Mouse (Mus musculus): Measurements from ENCODE around the gene Ntm. TPM values are rescaled to one million over a fixed set of nuclear protein-coding genes. Genes with fewer than 3 reads are reported as not detected.

The Ntm gene
- polyA plus RNA-seq, 1 experiment = 2.5 TPM

DNA sequence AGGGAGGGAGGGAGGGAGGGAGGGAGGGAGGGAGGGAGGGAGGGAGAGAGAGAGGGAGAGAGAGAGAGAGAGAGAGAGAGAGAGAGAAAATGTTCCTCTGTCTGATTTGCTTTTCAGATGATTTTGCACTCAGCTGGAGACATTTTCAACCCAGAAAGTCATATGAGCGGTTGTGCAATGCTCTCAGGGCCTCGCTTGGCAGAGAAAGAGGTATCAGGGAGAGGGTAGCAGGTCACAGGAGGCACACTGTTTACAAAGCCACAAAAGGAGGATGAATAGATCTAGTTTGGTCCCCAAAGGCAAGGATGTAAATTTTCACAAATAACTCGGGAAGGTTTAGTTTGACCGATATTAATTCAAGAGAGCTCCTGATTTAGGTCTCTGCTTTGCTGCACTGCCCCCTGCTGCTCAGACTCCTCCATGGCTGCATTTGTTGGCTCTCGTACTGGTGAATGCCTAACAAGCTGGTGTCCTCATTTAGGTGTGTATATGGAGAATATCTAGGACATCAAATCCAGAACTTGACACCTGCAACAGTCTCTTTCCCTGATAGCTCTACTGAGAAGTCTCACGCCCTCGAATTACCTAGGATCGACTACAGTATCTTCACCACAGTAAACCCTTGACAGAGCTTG, 377.1 kb downstream of the Ntm start:
- DNase-seq (ENCODE audit: low spot score) = no peak

DNA sequence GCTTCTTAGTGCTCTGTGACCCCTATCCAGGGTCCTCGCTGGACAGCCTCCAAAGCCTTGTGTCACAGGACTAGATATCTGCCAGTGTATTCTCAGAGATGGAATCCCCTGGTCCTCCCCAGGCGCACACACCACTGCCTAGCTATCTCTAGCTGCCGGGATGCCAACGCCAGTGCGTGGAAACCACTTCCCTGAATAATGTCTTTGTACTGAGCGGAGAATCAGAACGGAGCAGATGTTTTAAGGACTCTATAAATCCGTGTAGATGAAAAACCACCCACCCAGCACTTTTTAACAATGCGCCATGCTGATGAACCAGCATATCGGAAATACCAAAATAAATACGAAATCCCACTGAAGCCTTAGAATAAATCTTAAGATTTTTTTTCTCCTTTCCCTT, 384.7 kb downstream of the Ntm start:
- no peak for DNase-seq (ENCODE audit: low spot score)

DNA sequence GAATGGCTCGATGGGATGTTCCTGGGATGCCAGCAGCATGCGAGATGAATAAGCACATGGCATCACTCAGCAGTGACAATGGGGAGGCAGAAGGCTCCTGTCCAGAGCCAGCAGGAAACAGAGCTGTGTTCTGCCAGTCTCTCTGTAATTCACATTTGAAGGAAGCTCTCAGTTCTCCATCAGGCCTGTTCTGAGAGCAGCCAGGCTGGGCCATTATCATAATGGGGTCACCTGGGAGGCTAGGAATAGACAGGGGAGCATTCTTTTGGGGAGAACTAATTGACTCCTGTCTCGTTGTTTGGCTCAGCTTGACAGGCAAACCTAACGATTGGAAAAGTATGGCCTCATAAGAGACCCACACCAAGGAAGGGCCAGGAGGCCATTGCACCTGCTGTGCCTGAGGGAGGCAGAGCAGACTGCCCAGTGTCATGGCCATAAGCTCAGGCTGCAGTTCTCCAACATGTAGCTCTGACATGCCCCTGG, 386.8 kb downstream of the Ntm start:
- no peak for DNase-seq (ENCODE audit: low spot score)

DNA sequence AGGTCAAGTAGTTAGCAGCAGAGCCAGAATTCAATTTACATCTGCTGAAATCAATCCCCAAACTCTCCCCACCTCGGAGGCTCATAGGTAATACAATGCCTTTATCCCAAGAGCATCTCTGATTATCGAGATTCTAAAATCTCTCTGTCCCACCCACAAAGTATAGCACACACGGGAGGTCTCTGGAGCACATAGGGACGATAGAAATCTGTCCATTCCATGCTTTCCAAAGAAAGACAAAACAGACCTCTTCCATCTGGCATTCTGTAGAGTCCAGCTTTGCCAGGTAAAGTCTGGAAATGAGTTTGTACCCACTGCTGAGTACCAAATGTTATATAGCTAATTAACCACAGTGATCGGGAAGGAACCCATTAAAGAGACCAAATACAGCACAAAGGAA, 388.4 kb downstream of the Ntm start:
- no peak for DNase-seq (ENCODE audit: low spot score)

GRCm38 (mm10) chr9:29568571-29568970, 394.4 kb downstream of the Ntm start:
- no peak for DNase-seq (ENCODE audit: low spot score)

DNA sequence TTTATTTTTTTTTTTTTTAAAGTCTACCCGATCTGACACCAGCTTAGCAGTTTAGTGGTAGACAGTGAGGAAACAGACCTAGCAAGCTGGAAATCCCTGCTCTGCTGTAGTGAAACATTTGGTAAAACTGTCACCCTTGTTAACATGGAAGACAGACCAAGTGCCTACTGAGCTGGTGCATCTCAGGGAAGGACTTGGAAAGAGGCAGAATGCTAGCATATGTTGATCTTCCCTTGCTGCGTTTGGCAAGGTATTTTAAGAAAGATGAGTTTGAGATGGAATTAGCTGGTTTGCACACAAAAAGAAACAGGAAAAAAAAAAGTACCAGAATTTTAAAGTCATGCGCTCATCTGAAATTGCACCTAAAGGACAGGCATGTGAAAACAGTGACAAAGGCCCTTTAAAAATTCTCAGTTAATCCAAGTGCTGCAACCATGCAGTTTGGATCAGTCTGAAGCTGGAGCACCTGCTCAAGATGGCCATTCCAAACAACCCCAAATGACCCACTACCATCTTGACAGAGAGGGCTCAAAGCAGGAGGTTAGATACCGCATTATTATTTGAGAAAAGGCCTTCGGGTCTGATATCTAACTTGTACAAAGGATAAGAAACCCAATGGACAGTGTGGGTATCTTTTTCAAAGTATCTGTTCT, 400.4 kb downstream of the Ntm start:
- no peak for DNase-seq (ENCODE audit: low spot score)

- no peak for DNase-seq (ENCODE audit: low spot score)
These were observed 404.0 kb downstream of the Ntm start for GRCm38 (mm10) chr9:29558915-29559314.

GRCm38 (mm10) chr9:29550582-29550981, 412.4 kb downstream of the Ntm start:
- DNase-seq (ENCODE audit: low spot score) = no peak

GRCm38 (mm10) chr9:29550107-29550506, 412.8 kb downstream of the Ntm start:
- DNase-seq (ENCODE audit: low spot score) = no peak

DNA sequence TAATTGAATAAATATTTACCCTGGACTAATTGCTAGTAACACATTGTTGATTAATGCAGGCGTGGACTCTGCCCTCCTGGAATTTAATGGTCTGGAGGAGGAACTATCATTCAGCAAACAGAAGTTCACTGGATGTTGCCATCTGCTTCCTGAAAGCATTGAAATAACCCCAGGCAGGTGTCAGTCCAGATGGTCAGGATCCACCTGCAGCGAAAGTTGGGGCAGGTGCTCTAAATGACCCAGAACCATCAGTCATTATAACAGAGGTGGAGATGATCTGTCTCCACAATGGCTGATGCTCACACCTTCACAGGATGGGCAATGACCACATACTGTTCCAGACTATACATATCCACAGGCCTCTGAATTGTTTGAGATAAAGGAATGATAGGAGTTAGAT, 426.5 kb downstream of the Ntm start:
- no peak for DNase-seq (ENCODE audit: low spot score)

DNA sequence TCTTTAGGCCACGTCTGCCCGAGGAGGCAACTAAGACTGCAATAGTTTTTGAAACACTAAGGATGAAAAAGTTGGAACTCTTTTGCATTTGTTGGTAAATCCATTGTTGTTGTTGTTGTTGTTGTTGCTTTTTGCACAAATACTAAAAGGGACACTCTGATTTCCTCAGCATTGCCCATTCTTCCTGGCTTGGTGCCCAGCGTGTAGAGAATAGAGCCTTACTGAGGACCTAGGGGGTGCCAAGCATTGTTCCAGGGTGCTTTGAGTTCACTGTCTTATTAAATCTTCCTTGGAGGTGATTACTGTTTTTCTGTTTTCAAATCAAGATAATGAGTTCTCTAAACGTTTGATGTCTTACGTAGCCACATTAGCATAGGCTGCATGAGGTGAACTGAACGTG, 428.2 kb downstream of the Ntm start:
- no peak for DNase-seq (ENCODE audit: low spot score)

- no peak for DNase-seq (ENCODE audit: low spot score)
These were observed 428.6 kb downstream of the Ntm start for GRCm38 (mm10) chr9:29534304-29534703.

DNA sequence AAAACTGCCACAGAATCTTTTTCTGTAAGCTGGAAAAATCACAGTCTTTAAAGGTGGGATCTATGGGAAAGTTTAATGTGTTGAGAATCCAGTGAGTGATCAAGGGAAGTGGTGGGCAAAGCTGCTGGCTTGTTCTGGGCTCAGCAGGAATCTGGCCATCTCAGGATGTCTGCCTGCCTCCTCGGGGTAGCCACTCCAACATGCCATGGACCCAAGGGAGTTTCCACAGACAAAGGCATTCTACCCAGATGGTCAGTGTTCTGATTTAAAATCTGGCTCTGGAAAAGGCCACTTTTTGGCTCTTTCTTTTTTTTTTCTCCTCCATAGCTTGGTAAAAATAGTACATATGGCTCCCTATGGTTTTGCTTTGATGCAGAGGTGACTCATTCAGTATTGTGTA, 429.4 kb downstream of the Ntm start:
- DNase-seq (ENCODE audit: low spot score) = no peak

- no peak for DNase-seq (ENCODE audit: low spot score)
These were observed 431.6 kb downstream of the Ntm start for GRCm38 (mm10) chr9:29531147-29531917.

DNA sequence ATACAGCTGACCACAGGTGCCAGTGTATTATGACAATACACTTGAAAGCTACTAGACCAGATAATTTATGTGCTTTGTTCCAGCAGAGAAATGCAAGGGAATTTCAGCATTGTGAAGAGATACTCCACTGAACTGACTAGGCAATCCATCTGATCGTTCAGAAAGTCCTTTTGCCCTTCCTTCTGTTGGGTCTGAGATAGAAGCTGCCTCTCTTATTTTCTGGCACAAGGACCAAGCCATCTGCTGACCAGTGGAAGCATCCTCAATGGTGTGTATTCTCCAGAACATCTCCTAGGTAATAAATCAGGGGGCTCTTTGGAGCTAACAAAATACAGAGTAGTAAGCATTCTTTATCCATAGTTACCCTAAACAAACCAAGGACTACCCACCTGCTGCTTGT, 438.8 kb downstream of the Ntm start:
- DNase-seq (ENCODE audit: low spot score) = no peak

- DNase-seq (ENCODE audit: low spot score) = no peak
These were observed 439.7 kb downstream of the Ntm start for GRCm38 (mm10) chr9:29523221-29523620.

- DNase-seq (ENCODE audit: low spot score) = no peak
These were observed 443.8 kb downstream of the Ntm start for GRCm38 (mm10) chr9:29519181-29519580.

DNA sequence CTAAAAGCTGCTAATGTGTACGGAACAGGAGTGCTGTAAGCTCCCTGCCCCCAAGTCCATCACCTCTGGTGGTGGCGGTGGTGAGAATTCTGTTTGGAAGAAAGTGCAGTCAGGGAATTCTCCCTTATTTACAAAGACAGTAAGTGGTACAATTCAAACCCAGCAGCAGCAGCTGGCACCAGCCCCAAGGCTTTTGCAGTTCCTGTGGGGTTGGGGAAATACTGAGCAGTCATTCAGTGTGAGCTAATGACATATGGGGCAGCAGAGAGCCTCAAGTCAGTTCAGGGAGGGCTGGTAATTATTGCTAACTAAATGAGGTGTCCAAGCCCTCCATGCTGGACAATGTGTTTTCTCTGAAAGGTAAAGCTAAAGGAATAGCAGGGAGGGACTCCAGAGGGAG, 446.3 kb downstream of the Ntm start:
- no peak for DNase-seq (ENCODE audit: low spot score)

DNA sequence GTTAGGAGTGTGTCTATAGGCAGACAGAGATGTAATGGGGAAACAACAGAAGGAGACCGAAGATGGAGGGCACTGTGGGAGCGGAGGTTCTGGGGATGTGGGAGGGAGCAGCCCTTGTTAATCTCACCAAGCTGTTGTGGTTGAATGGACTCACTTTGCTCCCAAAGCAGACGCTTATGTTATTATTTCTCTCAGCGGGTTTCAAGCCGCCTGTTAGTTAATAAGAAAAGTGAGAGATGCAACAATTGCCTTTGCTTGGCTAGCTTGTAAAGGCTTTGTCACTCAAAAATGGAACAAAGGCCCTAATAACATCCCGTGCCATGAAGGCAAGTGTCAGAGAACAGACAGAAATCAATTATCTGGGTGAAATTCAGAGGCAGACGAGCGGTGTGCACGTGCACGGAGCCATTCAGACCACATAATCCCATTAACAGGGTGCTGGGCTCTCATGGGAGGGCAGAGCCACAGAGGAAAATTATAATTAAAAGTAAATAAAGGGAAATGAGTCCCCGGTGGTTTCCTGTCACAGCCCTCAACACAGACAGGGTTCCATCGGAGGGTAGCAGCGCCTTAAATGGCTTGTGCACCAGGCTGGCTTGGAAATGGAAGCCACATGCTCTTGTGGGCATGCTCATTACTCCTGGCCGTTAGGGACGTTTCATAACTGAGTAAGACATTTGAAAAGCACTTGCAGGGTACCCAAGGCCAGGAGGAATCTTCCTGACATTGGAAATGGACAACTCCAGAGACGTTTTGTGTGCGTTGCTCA, 448.2 kb downstream of the Ntm start:
- no peak for DNase-seq (ENCODE audit: low spot score)

DNA sequence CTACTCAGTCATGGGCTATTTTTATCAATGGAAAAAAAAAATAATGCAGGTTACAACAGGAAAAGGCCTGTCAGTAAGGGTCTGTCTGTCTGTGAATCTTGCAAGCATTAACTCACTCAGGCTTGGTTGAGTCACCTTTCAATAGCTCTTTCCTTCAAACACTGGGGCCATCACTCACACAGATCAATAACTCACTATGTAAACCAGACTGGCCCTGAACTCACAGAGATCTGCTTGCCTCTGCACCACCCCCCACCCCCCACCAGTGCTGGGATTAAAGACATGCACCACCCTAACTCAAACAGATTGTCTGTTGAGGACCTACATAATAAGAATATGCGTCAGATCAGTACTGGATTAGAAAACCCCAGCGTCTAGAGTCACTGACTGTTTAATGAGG, 466.9 kb downstream of the Ntm start:
- no peak for DNase-seq (ENCODE audit: low spot score)

DNA sequence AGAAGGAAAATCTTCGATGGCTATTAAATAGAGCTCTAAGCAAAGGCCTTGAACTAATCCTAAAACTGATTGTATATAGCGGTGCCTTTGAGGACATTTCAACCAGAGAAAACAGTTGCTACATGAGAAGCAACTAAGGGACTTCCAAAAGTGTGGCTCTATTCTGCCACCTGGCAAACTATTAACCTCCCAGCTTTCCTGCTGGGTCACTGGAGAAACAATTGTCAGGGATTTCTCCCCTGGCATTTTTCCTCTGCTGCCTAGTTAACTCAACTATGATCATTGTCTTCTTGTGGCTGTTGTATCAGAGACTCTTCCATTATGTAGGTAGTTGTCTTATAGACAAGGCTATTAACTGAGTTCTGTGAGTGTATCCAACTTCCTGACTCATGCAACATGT, 480.7 kb downstream of the Ntm start:
- no peak for DNase-seq (ENCODE audit: low spot score)

GRCm38 (mm10) chr9:29479051-29479450, 483.9 kb downstream of the Ntm start:
- DNase-seq (ENCODE audit: low spot score) = no peak

All from urinary bladder, adult 2 months (tissue).